Mouse (Mus musculus) thymus, adult 2 months (tissue): Measurements from ENCODE around the gene Ryr2. TPM values are rescaled to one million over a fixed set of nuclear protein-coding genes. Genes with fewer than 3 reads are reported as not detected.

ENCODE experiments used
- DNase-seq: peaks from one replicate; pipeline ENCODE4 v3.0.0; 2021
- H3K27ac ChIP-seq: fragments of 200-500 bp; 2 replicates; pipeline ENCODE4 v1.5.1; 2012; ENCODE audit warnings: low read length, control low read depth; ENCODE audit not compliant: control insufficient read depth, insufficient read depth
- H3K27me3 ChIP-seq: fragments of 200-500 bp; 2 replicates; pipeline ENCODE4 v1.6.1; 2012; ENCODE audit warnings: mild to moderate bottlenecking, low read length, moderate library complexity, mixed read lengths; ENCODE audit not compliant: control insufficient read depth, insufficient read depth
- H3K36me3 ChIP-seq: fragments of 200-500 bp; 2 replicates; pipeline ENCODE4 v1.6.1; 2012; ENCODE audit warnings: mild to moderate bottlenecking, low read length, moderate library complexity; ENCODE audit not compliant: control insufficient read depth, insufficient read depth
- H3K4me1 ChIP-seq: fragments of 200-500 bp; replicated peaks from 2 replicates; pipeline ENCODE4 v1.6.1; 2012; ENCODE audit warnings: low read length; ENCODE audit not compliant: control insufficient read depth, insufficient read depth
- H3K4me3 ChIP-seq: fragments of 200-500 bp; 2 replicates; pipeline ENCODE4 v1.5.1; 2012; ENCODE audit warnings: mild to moderate bottlenecking, low read length, control low read depth, moderate library complexity; ENCODE audit not compliant: control insufficient read depth, insufficient read depth
- CTCF ChIP-seq: fragments of 200-500 bp; IDR thresholded peaks from 2 replicates; pipeline ENCODE4 v1.5.1; 2012; ENCODE audit warnings: mild to moderate bottlenecking, control low read depth, low read length, moderate library complexity, borderline replicate concordance; ENCODE audit not compliant: control insufficient read depth, poor library complexity, insufficient read depth; ENCODE audit errors: extremely low read depth
- POLR2A ChIP-seq: fragments of 200-500 bp; IDR thresholded peaks from 2 replicates; pipeline ENCODE4 v1.6.1; 2012; ENCODE audit warnings: mild to moderate bottlenecking, low read length, control low read depth, moderate library complexity; ENCODE audit not compliant: control insufficient read depth, poor library complexity, insufficient read depth; ENCODE audit errors: extremely low read depth
- WGBS: fragments of 180-500 bp; shearing (Covaris S2); methylation state at CpG from one replicate; pipeline ENCODE4 v1.1.7; 2018; 5-methylcytosine and 5-hydroxymethylcytosine counted together
- polyA plus RNA-seq: library from polyadenylated mRNA; depleted of rRNA; stranded (reverse); fragments of >200 nt; gene quantifications from 2 replicates; pipeline ENCODE4 v1.2.3, GENCODE M21; 2012

Gene Ryr2
- polyA plus RNA-seq, 1 experiment, result 3.6 TPM

- WGBS, result 97% methylated on average over 3 of the region's 3 CpGs
- no peak for TF ChIP-seq POLR2A
- no peak for TF ChIP-seq CTCF
- H3K27me3 ChIP-seq, result no peaks in the 10 kb centered on the region
Observed at GRCm38 (mm10) chr13:11851691-11852090, 255.1 kb downstream of the Ryr2 start.

GRCm38 (mm10) chr13:11843889-11844288 is 262.9 kb downstream of the Ryr2 start:
- no peak for DNase-seq
- H3K27ac ChIP-seq, result no peak overlapping the region
- no peak overlapping the region for H3K4me3 ChIP-seq
- no peaks in the 10 kb centered on the region for H3K27me3 ChIP-seq
- TF ChIP-seq POLR2A (no peak), CTCF (no peak)
- 95% methylated on average over 1 of the region's 1 CpGs for WGBS
- no peaks in the 10 kb centered on the region for H3K36me3 ChIP-seq
- H3K4me1 ChIP-seq, result no peaks in the 10 kb centered on the region

More at GRCm38 (mm10) chr13:11851691-11852090, 255.1 kb downstream of the Ryr2 start:
- Histone ChIP-seq H3K36me3 (no peaks in the 10 kb centered on the region), H3K4me3 (no peak overlapping the region), H3K4me1 (no peaks in the 10 kb centered on the region), H3K27ac (no peak overlapping the region)
- DNase-seq, result no peak

GRCm38 (mm10) chr13:11837870-11838269 is 268.9 kb downstream of the Ryr2 start:
- no peak overlapping the region for H3K4me3 ChIP-seq
- no peak overlapping the region for H3K27ac ChIP-seq
- TF ChIP-seq CTCF (no peak), POLR2A (no peak)
- H3K27me3 ChIP-seq, result no peaks in the 10 kb centered on the region
- 97% methylated on average over 3 of the region's 3 CpGs for WGBS
- no peak for DNase-seq
- no peaks in the 10 kb centered on the region for H3K36me3 ChIP-seq
- H3K4me1 ChIP-seq, result no peaks in the 10 kb centered on the region

GRCm38 (mm10) chr13:11837152-11837551 is 269.6 kb downstream of the Ryr2 start:
- Histone ChIP-seq H3K27ac (no peak overlapping the region), H3K4me1 (no peaks in the 10 kb centered on the region), H3K27me3 (no peaks in the 10 kb centered on the region), H3K36me3 (no peaks in the 10 kb centered on the region), H3K4me3 (no peak overlapping the region)
- TF ChIP-seq CTCF (no peak), POLR2A (no peak)
- DNase-seq, result no peak
- 59% methylated on average over 4 of the region's 4 CpGs for WGBS

- H3K27ac ChIP-seq, result no peak overlapping the region
- DNase-seq, result no peak
- TF ChIP-seq CTCF, result no peak
- TF ChIP-seq POLR2A, result no peak
- H3K36me3 ChIP-seq, result no peaks in the 10 kb centered on the region
- H3K4me1 ChIP-seq, result no peaks in the 10 kb centered on the region
- H3K4me3 ChIP-seq, result no peak overlapping the region
- no peaks in the 10 kb centered on the region for H3K27me3 ChIP-seq
- 66% methylated on average over 6 of the region's 6 CpGs for WGBS
Observed at GRCm38 (mm10) chr13:11836304-11837078, 270.3 kb downstream of the Ryr2 start.

- Histone ChIP-seq H3K4me3 (no peak overlapping the region), H3K36me3 (no peaks in the 10 kb centered on the region), H3K27ac (no peak overlapping the region), H3K27me3 (no peaks in the 10 kb centered on the region), H3K4me1 (no peaks in the 10 kb centered on the region)
- no peak for TF ChIP-seq POLR2A
- no peak for TF ChIP-seq CTCF
- no peak for DNase-seq
- WGBS, result 91% methylated on average over 4 of the region's 4 CpGs
Observed at GRCm38 (mm10) chr13:11831210-11831609, 275.5 kb downstream of the Ryr2 start.
